Mouse (Mus musculus): ENCODE results near the gene Serinc5.
"Not testable (repeated sequence)": the region's sequence is repeated elsewhere in the genome, so short reads cannot be mapped to it uniquely, and the experiment has no call there.

Serinc5 gene

DNA sequence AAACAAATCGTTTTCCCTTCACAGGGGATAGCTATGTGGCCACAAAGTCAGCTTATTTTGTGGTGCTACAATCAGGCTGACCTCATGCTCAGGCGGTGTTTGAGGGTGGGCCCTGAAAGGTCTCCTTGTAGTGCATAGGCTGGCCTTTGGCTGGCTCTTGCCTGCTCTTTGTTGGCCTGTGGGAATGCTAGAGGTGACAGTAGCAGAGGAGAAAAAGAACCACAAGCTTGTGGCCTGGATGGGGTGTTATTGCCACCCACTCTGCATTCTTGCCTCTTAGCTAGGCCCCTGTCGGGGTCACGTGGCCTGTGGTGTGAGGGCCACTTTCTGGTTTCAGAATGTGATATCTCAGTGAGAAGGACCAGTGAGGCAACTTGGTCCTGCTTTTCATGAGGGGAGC lies 54.1 kb downstream of the Serinc5 start:
- DNase-seq (ENCODE audit: low read depth): no peak

DNA sequence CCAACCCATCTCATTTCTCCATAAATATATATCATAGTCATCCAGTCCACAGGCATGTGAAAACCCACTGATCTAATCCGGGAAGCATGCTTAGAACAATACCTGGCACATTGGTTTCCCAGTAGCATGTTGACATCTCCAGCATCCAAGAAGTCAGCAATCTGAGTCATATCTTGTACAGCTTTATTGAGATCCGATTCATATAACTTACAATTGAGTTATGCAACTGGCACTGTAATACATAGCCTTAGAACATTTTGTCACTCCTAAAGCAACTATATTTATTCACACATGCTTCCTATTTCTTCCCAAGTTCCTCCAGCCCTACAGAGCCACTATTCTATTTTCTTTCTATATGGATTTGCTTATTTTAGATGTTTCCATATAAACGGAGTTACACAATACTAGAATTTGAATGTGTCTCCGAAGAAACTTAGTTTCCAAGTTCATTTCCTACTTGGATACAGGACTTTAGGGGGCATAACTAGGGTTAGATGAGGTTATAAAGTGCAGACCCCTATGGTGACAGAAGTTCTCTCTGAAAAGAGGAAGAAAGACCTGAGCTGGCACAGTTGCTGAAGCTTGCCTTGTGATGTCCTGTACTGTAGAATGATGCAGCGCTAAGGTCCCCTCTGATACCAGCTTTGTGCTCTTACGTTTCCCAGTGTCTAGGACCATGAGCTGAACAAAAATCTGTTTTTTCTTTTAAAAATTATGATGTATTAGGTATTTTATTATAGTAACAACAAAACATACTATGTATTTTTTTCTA lies 57.5 kb downstream of the Serinc5 start:
- DNase-seq (ENCODE audit: low read depth): peak; percentile 41

DNA sequence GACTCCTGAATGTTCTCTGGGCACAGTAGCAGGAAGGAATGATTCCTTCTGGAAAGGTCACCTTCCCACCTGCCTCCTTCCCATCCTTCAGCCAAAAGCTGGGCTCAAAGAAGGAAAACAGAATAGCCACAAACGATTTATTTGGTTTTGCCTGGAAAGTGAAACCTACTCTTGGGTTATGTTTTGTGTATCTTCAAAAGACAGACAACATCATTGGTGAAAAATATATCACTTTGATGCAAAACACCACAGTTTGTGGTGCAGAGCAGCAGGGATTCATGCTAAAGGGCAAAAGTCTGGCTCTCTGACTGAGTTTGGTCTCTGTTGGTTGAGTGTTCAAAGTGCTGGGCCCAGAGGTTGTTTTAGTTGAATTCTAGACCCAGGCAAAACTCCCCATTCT lies 60.8 kb downstream of the Serinc5 start:
- DNase-seq (ENCODE audit: low read depth): no peak

DNA sequence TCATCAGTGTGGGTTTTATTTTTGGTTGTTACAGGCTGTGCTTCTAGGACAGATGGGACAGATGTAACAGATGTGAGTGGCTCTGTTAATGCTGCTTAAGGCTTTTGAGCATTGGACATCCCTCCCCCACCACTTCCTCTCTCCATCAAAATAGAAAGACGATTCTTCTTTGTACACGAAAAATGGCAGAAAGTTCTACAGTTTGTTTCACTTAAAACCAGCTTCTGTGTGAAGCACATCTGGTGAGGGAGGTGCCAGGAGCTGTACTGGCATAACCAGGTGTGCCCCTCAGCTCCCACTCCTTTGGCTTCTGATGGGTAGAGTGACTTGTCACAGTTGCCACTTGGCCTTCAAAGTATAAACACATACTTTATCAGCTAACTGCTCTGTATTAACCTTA lies 63.8 kb downstream of the Serinc5 start:
- DNase-seq (ENCODE audit: low read depth): no peak

GRCm38 (mm10) chr13:92675308-92675707 lies 64.4 kb downstream of the Serinc5 start:
- peak; percentile 53 for DNase-seq (ENCODE audit: low read depth)

DNA sequence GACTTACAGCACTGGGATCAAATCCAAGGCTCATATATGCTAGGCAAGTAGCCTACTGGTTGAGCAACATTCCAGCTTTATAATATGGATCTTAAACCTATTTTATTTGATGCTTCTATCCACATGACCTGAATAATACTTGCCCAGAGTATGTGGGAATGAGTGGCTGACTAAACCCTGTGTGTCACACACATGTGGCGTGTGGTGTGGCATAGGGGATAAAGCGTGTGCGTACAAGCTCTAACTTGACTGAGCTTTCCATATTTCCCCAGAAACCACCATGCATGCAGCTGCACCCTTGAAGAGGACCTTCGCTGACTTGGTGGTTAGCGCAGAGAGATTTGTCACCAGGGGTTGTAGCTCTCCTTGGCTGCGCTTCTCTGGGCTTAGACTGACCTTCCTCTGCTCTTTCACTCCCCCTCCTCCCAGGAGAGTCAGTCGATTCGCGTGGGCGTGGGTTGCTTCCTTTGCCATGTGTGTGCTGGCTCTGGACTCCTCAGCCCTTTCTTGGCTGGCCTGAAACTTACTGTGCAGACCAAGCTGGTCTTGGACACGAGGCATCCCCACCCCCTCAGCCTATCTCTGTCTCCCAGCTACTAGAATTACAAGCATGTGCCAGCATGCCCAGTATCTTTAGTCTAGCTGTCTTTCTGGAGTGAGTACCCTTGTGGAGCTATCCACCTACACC lies 65.2 kb downstream of the Serinc5 start:
- peak; percentile 58 for DNase-seq (ENCODE audit: low read depth)

- DNase-seq (ENCODE audit: low read depth): peak; percentile 61
Measured at GRCm38 (mm10) chr13:92677656-92678055, 66.8 kb downstream of the Serinc5 start.

- DNase-seq (ENCODE audit: low read depth): no peak
Measured at GRCm38 (mm10) chr13:92679661-92680060, 68.8 kb downstream of the Serinc5 start.

- DNase-seq (ENCODE audit: low read depth): no peak
Measured at GRCm38 (mm10) chr13:92681541-92681940, 70.7 kb downstream of the Serinc5 start.

- no peak for DNase-seq (ENCODE audit: low read depth)
Measured at GRCm38 (mm10) chr13:92682833-92683232, 71.9 kb downstream of the Serinc5 start.

GRCm38 (mm10) chr13:92683464-92683863 lies 72.6 kb downstream of the Serinc5 start:
- DNase-seq (ENCODE audit: low read depth): no peak

DNA sequence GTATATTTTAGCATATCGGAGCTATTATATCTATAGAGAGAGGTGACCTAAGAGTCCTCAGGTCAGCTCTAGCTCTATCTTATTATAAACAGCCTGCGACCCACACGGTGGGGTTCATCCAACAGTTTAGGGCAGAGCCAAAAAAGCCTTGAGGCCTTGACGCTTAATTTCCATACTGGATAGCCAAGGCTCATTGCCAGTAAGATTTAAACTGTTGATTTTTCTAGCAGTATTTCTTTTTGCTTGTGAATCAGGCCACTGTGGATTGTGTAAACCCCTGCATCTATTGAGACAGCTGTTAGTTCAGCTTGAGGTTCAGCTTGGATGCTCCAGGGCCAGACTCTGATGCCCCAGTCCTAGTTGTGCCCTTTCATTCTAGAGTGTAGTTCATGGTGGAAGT lies 73.4 kb downstream of the Serinc5 start:
- DNase-seq (ENCODE audit: low read depth): peak; percentile 27

GRCm38 (mm10) chr13:92685273-92685672 lies 74.4 kb downstream of the Serinc5 start:
- DNase-seq (ENCODE audit: low read depth): peak; percentile 40

DNA sequence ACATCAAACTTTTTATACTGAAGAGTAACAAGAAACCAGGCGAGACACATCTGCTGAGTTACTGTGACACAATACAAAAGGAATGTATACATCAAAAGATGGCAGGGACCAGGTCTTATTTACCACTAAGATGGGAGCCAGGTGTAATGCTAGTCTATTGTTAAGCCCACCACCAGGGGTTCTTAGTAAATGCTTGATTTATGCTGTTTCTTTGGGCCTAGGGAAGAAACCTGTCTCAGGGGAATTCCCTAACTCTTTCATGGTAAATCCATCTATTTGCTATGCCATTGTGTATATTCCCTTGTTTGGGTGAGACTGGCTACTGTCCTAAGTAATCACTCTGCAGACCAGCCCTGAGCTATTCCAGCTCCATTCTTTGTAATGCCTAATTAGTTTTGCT lies 76.3 kb downstream of the Serinc5 start:
- not testable (repeated sequence) for DNase-seq (ENCODE audit: low read depth)

- no peak for DNase-seq (ENCODE audit: low read depth)
Measured at GRCm38 (mm10) chr13:92689061-92689460, 78.2 kb downstream of the Serinc5 start.

DNA sequence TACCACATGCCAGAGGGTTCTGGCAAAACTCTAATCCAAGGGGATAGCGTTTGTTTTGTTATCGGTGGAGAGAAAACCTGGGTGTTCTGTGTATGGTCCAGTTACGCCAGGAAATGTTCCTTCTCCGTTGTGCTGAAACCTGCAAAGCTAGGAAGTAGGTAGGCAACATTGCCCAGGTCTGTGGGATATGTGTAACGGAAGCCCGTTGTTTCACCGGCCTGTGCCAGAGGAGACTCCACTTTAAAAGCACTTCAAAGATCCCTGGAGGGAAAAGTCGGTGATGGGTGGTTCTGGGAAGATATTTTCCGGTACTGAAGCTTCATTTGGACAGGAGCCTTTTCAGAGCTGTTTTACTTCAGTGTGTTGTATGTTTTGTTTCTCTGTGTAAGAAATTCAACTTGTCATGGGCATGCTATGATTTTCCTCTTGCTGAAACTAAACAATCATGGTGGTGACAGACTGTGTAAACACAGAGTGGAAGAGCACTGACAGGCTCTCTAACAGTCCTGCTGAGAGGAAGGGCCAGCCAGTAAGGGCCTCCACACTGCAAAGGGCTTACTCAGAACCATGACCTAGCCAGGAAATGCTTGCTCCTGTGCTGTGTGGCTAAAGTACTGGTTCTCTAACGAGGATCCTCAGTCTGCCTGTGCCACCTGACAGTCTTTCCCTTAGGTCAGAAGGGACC lies 83.1 kb downstream of the Serinc5 start:
- peak; percentile 38 for DNase-seq (ENCODE audit: low read depth)

GRCm38 (mm10) chr13:92696491-92696939 lies 85.6 kb downstream of the Serinc5 start:
- DNase-seq (ENCODE audit: low read depth): no peak

DNA sequence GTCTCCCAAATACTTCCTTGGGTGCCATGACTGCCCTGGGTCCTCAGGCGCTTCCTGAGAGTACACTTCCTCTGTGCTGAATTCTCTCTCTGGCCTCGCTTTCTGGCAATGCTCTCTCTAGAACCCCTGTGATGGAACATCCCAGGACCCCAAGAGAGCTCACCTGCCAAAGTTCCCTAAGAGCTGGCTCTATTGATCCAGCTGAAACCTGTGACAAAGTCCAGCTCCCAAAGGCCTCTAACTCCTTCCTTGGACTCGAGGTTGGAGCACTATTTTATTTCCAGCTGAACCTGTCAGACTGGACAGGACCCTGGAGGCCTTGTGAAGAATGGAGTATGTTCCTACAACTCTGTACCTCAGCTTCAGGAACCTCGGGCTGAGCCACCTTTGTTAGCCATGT lies 86.2 kb downstream of the Serinc5 start:
- no peak for DNase-seq (ENCODE audit: low read depth)

- no peak for DNase-seq (ENCODE audit: low read depth)
Measured at GRCm38 (mm10) chr13:92698781-92699180, 87.9 kb downstream of the Serinc5 start.

DNA sequence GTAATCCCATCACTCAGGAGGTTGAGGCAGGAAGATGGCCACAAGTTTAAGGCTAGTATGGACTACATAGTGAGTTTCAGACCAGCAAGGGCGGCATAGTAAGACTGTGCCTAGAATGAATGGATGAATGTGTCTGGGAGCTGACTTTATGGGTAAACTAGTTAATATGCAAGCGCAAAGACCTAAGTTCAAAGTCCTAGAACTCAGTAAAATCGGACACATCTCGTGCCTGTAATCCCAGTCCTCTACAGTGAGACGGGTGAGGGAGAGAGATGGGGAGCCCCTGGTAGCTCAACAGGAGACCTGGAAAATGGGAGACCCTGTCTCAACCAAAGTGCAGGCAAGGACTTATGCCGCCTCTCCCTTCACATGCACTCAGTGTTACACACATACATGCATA lies 88.5 kb downstream of the Serinc5 start:
- DNase-seq (ENCODE audit: low read depth): no peak

- DNase-seq (ENCODE audit: low read depth): no peak
Measured at GRCm38 (mm10) chr13:92702035-92702434, 91.1 kb downstream of the Serinc5 start.

GRCm38 (mm10) chr13:92703241-92704027 lies 92.5 kb downstream of the Serinc5 start:
- no peak for DNase-seq (ENCODE audit: low read depth)

Measured in NIH3T3 (cell line).